Mouse (Mus musculus) stomach, postnatal 0 days (tissue): ENCODE measurements at regions not wholly inside any gene's neighbourhood (a gene's known extent, or its start where the extent isn't known, plus 50 kb on each side); places are given as distances from the start of the nearest gene placed in this dataset.

Experiments used
- CTCF ChIP-seq: IDR thresholded peaks from 2 replicates; pipeline ENCODE4 v1.5.1; 2016; ENCODE audit warnings: antibody characterized with exemption, low read depth, mild to moderate bottlenecking, moderate library complexity
- EP300 ChIP-seq: optimal IDR thresholded peaks from 2 replicates; pipeline ENCODE3; 2016; ENCODE audit warnings: antibody characterized with exemption

DNA sequence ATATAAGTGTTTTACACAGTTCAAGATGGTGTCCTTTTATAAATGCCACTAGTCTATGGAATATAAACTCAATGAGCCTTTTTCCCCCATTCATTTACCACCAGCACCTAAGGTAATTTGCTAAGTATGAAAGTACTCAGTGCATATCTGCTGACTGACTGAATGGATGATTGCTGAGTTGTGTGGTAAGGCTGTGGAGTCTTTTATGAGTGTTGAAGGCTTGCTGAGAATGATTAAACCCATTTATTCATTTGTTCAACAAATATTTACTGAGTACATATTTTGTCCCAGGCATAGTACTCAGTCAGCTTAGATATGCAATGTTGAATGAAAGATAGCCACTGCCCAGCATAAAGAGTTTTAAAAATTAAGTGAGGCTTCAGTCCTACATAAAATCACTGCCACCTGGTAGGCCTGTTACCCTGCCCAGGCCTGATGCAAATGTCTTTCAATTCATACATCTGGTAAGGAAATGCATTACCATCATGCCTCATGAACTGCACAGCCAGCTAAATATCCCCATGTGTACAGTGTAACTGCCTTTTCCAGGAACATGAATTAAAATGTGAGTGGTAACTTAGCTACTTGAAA lies 71.5 kb downstream of the Npy1r start:
- TF ChIP-seq EP300 = no peak
- TF ChIP-seq CTCF = no peak
